Mouse (Mus musculus): Measurements from ENCODE around the gene AW549877.

GRCm38 (mm10) chr15:3984876-3985275, 10.7 kb downstream of the AW549877 start:
- TF ChIP-seq CTCF (IDR thresholded peaks at IDR 0.05; ENCODE audit: low read depth) (no peak), EP300 (IDR thresholded peaks at IDR 0.05; ENCODE audit: low read depth) (no peak)
